Mouse (Mus musculus) liver, embryonic 15.5 days (tissue): ENCODE measurements around the gene Mctp1. TPM values are rescaled to one million over a fixed set of nuclear protein-coding genes. Genes with fewer than 3 reads are reported as not detected.
"Not testable (repeated sequence)": the region's sequence is repeated elsewhere in the genome, so short reads cannot be mapped to it uniquely, and the experiment has no call there.

Experiments
- ATAC-seq: fragments of 200-750 bp; cut with Nextera tagmentation; 2 replicates; pipeline ENCODE4 v1.8.0; 2017; ENCODE audit warnings: moderate number of reproducible peaks, mild to moderate bottlenecking, moderate library complexity; ENCODE audit not compliant: insufficient read depth
- H3K27ac ChIP-seq: fragments of 300-500 bp; sonication (generic); replicated peaks from 2 replicates; pipeline ENCODE4 v1.5.1; 2015; ENCODE audit warnings: mild to moderate bottlenecking, inconsistent platforms
- H3K27me3 ChIP-seq: fragments of 300-500 bp; sonication (generic); 2 replicates; pipeline ENCODE4 v1.6.1; 2015; ENCODE audit warnings: mild to moderate bottlenecking, inconsistent platforms
- H3K36me3 ChIP-seq: fragments of 300-500 bp; sonication (generic); replicated peaks from 2 replicates; pipeline ENCODE4 v1.6.1; 2015; ENCODE audit warnings: moderate library complexity, mild to moderate bottlenecking, inconsistent platforms
- H3K4me1 ChIP-seq: fragments of 300-500 bp; sonication (generic); replicated peaks from 2 replicates; pipeline ENCODE4 v1.6.1; 2015; ENCODE audit warnings: inconsistent platforms
- H3K4me2 ChIP-seq: fragments of 300-500 bp; sonication (generic); 2 replicates; pipeline ENCODE4 v1.6.1; 2015; ENCODE audit warnings: moderate library complexity, mild to moderate bottlenecking, inconsistent platforms
- H3K4me3 ChIP-seq: fragments of 300-500 bp; sonication (generic); replicated peaks from 2 replicates; pipeline ENCODE4 v1.5.1; 2015; ENCODE audit warnings: mild to moderate bottlenecking, inconsistent platforms
- H3K9ac ChIP-seq: fragments of 300-500 bp; sonication (generic); 2 replicates; pipeline ENCODE4 v1.6.1; 2015; ENCODE audit warnings: moderate library complexity, mild to moderate bottlenecking, inconsistent platforms
- H3K9me3 ChIP-seq: fragments of 300-500 bp; sonication (generic); replicated peaks from 2 replicates; pipeline ENCODE4 v1.6.1; 2016; ENCODE audit warnings: inconsistent platforms
- WGBS: fragments of 180-500 bp; shearing (Covaris S2); methylation state at CpG from one replicate; pipeline ENCODE4 v1.1.7; 2015; ENCODE audit warnings: mixed read lengths; ENCODE audit not compliant: insufficient replicate concordance; 5-methylcytosine and 5-hydroxymethylcytosine counted together
- polyA plus RNA-seq: library from polyadenylated mRNA; unstranded; fragments of >200 nt; fragmentation: Nextera tagmentation; extraction: Ambion mirVana; gene quantifications from 2 replicates; pipeline ENCODE4 v1.2.1, GENCODE M21; 2015

Gene Mctp1
- polyA plus RNA-seq, 1 experiment from 2014 or later: 2.2 TPM

DNA sequence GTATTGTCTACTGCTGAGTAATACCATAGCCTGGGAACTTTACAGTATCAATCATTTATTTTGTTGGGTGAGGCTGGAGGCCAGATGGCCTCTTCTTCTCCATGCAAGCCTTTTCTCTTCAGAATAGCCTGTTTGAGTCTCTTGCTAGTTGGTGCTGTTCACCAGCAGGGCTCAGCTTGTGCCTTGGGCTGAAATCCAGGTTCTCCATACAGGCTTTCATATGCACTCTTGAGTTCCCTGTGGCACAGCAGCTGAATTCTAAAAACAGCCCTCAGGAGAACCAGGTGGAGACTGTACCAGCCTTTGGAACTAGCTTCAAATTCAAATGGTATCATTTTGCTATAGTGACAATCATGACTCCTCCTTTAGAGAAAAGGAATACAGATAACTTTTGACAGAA, 179.7 kb downstream of the Mctp1 start:
- no peaks in the 10 kb centered on the region for H3K36me3 ChIP-seq
- H3K4me3 ChIP-seq: no peak overlapping the region
- no peak overlapping the region for H3K4me2 ChIP-seq
- no peak overlapping the region for H3K27ac ChIP-seq
- H3K27me3 ChIP-seq: no peaks in the 10 kb centered on the region
- H3K9ac ChIP-seq: no peak overlapping the region
- ATAC-seq: no peak
- H3K9me3 ChIP-seq: no peaks in the 10 kb centered on the region
- no peaks in the 10 kb centered on the region for H3K4me1 ChIP-seq

DNA sequence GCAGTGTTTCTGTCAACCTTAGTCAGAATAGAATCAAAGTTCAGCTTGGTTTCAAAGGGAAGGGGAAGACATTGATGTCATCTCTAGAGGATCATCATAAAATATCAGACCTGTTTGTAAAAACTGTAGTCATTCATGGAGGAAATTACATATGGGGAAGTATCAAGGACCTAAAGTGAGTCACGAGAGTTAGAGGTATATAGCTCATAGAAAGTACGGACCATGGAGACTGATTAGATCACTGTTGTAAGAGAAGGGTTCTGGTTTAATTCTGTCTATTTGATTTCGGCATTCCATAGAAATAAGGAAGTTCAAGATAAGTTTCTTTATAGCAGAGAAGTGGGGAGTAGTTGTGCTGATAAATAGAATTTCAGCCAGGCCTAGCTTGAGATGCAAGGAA, 181.7 kb downstream of the Mctp1 start:
- 45% methylated on average over 3 of the region's 3 CpGs for WGBS
- no peaks in the 10 kb centered on the region for H3K9me3 ChIP-seq
- no peaks in the 10 kb centered on the region for H3K27me3 ChIP-seq
- ATAC-seq: no peak
- H3K4me2 ChIP-seq: no peak overlapping the region
- no peak overlapping the region for H3K27ac ChIP-seq
- H3K4me1 ChIP-seq: no peaks in the 10 kb centered on the region
- no peak overlapping the region for H3K9ac ChIP-seq
- H3K36me3 ChIP-seq: no peaks in the 10 kb centered on the region
- no peak overlapping the region for H3K4me3 ChIP-seq

DNA sequence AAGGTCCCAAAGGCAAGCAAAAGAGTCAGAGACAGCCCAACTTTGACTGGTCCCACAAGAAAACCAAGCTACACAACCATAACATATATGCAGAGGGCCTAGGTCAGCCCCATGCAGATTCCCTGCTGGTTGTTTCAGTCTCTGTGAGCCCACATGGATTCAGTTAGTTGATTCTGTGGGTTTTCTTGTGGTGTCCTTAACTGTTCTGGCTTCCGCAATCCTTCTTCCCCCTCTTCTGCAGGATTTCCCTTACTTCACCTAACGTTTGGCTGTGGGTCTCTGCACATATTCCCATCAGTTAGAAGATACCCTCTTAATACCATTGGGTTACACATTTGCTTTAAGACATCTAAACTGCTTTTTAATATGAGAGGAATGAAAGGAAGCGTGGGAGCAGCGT, 183.1 kb downstream of the Mctp1 start:
- no peak overlapping the region for H3K4me2 ChIP-seq
- no peaks in the 10 kb centered on the region for H3K4me1 ChIP-seq
- no peak for ATAC-seq
- no peak overlapping the region for H3K27ac ChIP-seq
- WGBS: 50% methylated on average over 4 of the region's 4 CpGs
- no peaks in the 10 kb centered on the region for H3K36me3 ChIP-seq
- H3K27me3 ChIP-seq: no peaks in the 10 kb centered on the region
- H3K4me3 ChIP-seq: no peak overlapping the region
- no peaks in the 10 kb centered on the region for H3K9me3 ChIP-seq
- no peak overlapping the region for H3K9ac ChIP-seq

DNA sequence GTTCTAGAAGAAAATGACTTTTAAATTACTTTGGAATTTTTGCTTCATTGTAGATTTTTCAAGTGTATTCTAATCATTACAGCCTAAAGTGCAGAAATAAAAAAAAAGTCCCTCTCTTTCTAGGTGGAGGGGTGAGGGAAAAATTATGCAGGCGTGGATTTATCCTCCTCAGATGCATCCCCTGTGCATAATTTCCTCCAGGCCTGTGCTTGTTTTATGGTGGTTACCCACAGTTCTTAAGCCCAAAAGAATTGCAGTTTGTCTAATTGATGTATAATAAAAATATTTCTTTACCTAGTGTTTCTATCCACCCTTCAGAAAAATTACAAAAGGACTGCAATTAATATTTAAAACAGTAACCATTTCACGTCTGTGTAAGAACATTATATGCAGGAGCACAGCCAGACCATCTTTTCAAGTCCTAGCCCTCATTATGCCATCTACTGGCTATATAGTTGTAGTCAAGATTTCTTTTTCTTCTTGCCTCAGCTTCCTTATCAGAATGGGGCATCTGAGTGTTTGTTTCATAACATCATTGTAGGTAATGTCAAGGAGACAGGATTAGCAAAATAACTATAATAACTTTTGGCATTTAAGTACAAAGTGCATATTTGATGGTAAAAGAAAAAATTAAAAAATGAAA, 184.4 kb downstream of the Mctp1 start:
- WGBS: 41% methylated on average over 2 of the region's 2 CpGs
- Histone ChIP-seq H3K36me3 (no peaks in the 10 kb centered on the region), H3K27me3 (no peaks in the 10 kb centered on the region), H3K9me3 (no peaks in the 10 kb centered on the region), H3K27ac (no peak overlapping the region), H3K9ac (no peak overlapping the region), H3K4me2 (no peak overlapping the region), H3K4me3 (no peak overlapping the region), H3K4me1 (no peaks in the 10 kb centered on the region)
- no peak for ATAC-seq

DNA sequence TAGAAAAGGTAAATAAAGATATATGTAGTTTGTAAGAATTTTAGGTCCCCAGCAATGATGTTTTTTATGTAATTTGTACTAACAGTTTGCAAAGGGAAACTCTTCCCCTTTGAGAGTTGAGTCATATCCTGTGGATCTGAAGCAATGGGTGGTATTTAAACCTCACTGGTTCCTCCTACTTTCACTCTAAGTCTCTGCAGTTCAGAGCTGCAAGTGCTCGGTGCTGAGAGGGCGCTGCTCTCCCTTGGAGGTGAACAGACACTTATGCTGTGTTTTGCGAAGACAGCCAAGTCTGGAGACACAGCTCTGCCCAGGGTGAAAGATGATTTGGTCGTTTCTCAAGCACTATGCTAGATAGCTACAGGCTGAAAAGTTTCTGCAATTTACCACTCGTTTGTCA, 195.1 kb downstream of the Mctp1 start:
- Histone ChIP-seq H3K36me3 (no peaks in the 10 kb centered on the region), H3K27ac (no peak overlapping the region), H3K9me3 (no peaks in the 10 kb centered on the region), H3K27me3 (no peaks in the 10 kb centered on the region), H3K4me1 (no peaks in the 10 kb centered on the region), H3K9ac (no peak overlapping the region), H3K4me2 (no peak overlapping the region), H3K4me3 (peak overlapping the region; percentile 14; the same call in 1 of the 2 replicates)
- ATAC-seq: no peak
- 8% methylated on average over 5 of the region's 5 CpGs for WGBS

DNA sequence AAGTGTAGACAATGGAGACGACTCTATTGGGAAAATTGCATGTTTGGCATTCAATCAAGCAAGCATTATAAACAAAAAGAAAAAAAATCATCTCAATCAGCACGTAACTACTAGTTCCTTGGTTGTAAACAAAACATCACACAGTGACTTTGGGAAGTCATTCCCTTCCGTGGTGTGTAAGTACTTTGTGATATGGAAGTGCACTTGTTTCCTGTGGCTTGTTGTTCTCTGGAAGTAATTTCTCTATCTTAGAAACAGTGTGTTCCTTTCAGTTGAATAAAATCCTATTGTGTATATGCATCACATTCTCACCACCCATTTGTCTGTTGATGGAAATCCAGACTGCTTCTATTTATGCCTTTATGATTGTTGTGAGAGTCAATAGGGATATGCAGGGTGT, 201.1 kb downstream of the Mctp1 start:
- H3K4me3 ChIP-seq: no peak overlapping the region
- H3K4me2 ChIP-seq: no peak overlapping the region
- no peaks in the 10 kb centered on the region for H3K36me3 ChIP-seq
- H3K27ac ChIP-seq: no peak overlapping the region
- no peaks in the 10 kb centered on the region for H3K27me3 ChIP-seq
- 38% methylated on average over 3 of the region's 3 CpGs for WGBS
- H3K9me3 ChIP-seq: no peaks in the 10 kb centered on the region
- no peaks in the 10 kb centered on the region for H3K4me1 ChIP-seq
- ATAC-seq: no peak
- H3K9ac ChIP-seq: no peak overlapping the region

DNA sequence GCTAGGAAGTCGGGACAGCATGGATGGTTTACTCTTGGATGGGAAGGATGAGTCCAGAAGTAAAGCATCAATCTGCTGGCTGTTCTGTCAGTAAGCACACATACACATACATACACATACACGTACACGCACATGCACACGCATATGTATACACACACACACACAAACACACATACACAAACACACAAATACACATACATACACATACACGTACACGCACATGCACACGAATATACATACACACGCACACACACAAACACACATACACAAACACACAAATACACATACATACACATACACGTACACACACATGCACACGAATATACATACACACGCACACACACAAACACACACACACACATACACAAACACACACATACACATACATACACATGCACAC, 206.4 kb downstream of the Mctp1 start:
- not testable (repeated sequence) for H3K4me1 ChIP-seq, H3K9ac ChIP-seq, H3K9me3 ChIP-seq, H3K4me3 ChIP-seq, H3K27me3 ChIP-seq, H3K36me3 ChIP-seq, H3K4me2 ChIP-seq, H3K27ac ChIP-seq
- 0 out of 2 replicates have a peak, but pooled peaks have one; percentile 12 for ATAC-seq
- WGBS: 79% methylated on average over 11 of the region's 11 CpGs

DNA sequence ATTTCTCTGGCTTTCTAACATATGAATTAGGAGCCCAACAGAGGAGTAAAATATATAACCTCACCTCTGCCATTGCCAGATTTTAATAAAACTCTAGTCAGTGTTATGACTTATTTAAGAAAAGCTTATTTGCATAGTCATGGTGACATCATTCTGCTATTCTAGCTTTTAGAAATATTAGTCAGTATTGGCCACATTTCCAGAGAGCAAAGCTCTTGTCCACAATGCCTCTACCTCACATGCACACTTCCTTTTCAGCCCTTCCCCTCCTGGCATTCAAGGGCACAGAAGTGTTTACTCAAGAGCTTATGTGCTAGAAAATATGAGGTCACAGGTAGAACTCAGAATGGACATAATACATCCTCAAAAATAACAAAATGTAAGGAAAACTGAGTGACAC, 206.9 kb downstream of the Mctp1 start:
- Histone ChIP-seq H3K4me1 (no peaks in the 10 kb centered on the region), H3K4me2 (no peak overlapping the region), H3K36me3 (no peaks in the 10 kb centered on the region), H3K9ac (no peak overlapping the region), H3K27ac (no peak overlapping the region), H3K9me3 (no peaks in the 10 kb centered on the region), H3K27me3 (no peaks in the 10 kb centered on the region), H3K4me3 (no peak overlapping the region)
- no peak for ATAC-seq

DNA sequence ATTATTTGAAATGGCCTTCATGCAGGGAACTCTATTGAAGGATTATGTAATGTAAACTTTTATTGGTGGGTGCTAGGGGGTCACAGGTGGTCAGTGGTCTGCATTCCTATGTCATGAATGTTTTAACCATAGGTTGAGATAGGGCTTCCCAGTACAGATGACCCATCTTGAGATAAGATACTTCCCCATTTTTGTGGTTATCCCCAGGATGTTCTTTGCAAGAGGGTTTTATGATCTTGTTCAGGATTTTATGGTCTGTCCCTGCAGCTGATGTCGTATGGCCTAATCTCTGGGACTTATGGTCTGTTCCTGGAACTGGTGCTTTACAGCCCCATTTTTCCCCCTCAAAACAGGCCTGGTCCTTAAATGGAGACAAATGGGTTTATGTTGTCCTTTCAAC, 207.4 kb downstream of the Mctp1 start:
- Histone ChIP-seq H3K4me2 (no peak overlapping the region), H3K4me1 (no peaks in the 10 kb centered on the region), H3K9ac (no peak overlapping the region), H3K36me3 (no peaks in the 10 kb centered on the region), H3K4me3 (no peak overlapping the region), H3K9me3 (no peaks in the 10 kb centered on the region), H3K27ac (no peak overlapping the region), H3K27me3 (no peaks in the 10 kb centered on the region)
- 22% methylated on average over 1 of the region's 1 CpGs for WGBS
- no peak for ATAC-seq

DNA sequence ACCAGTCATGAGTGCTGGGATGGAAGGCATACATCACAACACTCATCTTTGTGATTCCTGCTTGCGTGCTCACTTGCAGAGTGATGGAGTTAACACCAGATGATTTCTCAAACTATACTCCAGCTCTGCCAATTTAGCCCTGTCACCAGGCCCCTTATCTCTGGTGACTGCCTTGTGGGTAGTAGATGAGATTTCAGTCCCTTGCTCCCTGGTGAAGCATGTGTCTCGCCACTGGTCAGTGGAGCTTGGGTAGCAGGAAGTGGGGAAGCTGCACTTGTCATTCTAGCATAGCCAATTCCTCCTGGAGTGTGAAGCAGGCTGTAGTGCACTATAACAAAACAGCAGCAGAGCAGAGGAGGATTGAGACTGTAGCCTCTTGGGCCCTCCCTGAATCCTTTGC, 208.6 kb downstream of the Mctp1 start:
- no peaks in the 10 kb centered on the region for H3K27me3 ChIP-seq
- no peaks in the 10 kb centered on the region for H3K36me3 ChIP-seq
- no peaks in the 10 kb centered on the region for H3K4me1 ChIP-seq
- no peak overlapping the region for H3K4me2 ChIP-seq
- H3K9me3 ChIP-seq: no peaks in the 10 kb centered on the region
- WGBS: 22% methylated on average over 2 of the region's 2 CpGs
- no peak overlapping the region for H3K9ac ChIP-seq
- no peak overlapping the region for H3K27ac ChIP-seq
- ATAC-seq: no peak; the same call in 1 of the 2 replicates
- no peak overlapping the region for H3K4me3 ChIP-seq

DNA sequence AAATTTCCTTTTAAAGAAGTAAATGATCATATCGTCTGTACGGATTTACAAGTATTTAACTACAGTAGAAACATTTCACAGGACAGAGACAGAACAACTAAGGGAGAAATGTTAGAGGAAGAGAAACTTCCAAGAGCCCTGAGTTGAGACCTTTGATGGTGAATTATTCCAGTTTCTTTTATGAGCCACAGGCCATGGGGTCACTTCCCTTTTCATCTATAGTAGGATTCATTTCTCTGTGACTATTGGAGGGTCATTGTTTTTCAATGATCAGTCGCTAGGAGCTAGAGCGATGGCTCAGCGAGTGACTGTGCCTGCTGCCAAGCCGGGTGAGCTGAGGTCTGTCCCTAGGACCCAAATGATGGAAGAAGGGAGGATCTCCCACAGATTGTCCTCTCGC, 212.7 kb downstream of the Mctp1 start:
- Histone ChIP-seq H3K36me3 (no peaks in the 10 kb centered on the region), H3K9me3 (no peaks in the 10 kb centered on the region), H3K27ac (no peak overlapping the region), H3K9ac (no peak overlapping the region), H3K4me2 (no peak overlapping the region), H3K4me1 (no peaks in the 10 kb centered on the region), H3K4me3 (no peak overlapping the region), H3K27me3 (no peaks in the 10 kb centered on the region)
- WGBS: 72% methylated on average over 7 of the region's 7 CpGs
- ATAC-seq: no peak

DNA sequence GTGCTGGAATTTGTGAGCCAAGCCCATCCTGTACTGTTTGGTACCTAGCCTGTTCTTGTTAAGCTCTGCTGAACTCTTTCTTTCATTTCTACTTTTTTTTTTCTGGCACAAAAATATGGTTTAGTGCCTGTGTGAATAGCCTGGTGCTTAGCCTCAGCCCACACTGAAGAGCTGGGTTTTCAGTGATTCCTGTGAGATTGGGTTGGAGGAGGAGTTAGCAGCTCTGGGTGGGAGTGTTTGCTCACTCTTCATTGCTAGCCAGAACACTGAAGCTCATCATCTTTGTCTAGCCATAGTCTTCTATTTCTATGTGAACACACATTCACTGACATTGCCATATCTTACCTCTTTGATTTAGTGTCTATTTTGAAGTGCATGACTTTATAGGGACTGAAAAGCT, 225.1 kb downstream of the Mctp1 start:
- no peaks in the 10 kb centered on the region for H3K4me1 ChIP-seq
- no peaks in the 10 kb centered on the region for H3K9me3 ChIP-seq
- no peak overlapping the region for H3K4me3 ChIP-seq
- H3K4me2 ChIP-seq: no peak overlapping the region
- H3K27ac ChIP-seq: no peak overlapping the region
- no peaks in the 10 kb centered on the region for H3K27me3 ChIP-seq
- no peak overlapping the region for H3K9ac ChIP-seq
- H3K36me3 ChIP-seq: no peaks in the 10 kb centered on the region
- no peak for ATAC-seq
